Mouse (Mus musculus) forebrain, embryonic 14.5 days (tissue): Measurements from ENCODE around the gene Rdh11. TPM values are rescaled to one million over a fixed set of nuclear protein-coding genes. Genes with fewer than 3 reads are reported as not detected.
"Not testable (repeated sequence)": the region's sequence is repeated elsewhere in the genome, so short reads cannot be mapped to it uniquely, and the experiment has no call there.

ENCODE experiments used
- ATAC-seq: fragments of 200-750 bp; cut with Nextera tagmentation; 2 replicates; pipeline ENCODE4 v1.8.0; 2017; ENCODE audit warnings: mild to moderate bottlenecking, moderate library complexity
- DNase-seq: peaks from one replicate; pipeline ENCODE4 v3.0.0-alpha.2; 2015; ENCODE audit warnings: low spot score
- H3K27ac ChIP-seq: fragments of 300-500 bp; sonication (generic); 2 replicates; pipeline ENCODE4 v1.5.1; 2014; ENCODE audit warnings: low read depth, mild to moderate bottlenecking, control low read depth, low read length, moderate library complexity
- H3K27me3 ChIP-seq: fragments of 300-500 bp; sonication (generic); replicated peaks from 2 replicates; pipeline ENCODE4 v1.6.1; 2014; ENCODE audit warnings: low read length, control low read depth, mixed read lengths; ENCODE audit not compliant: control insufficient read depth, insufficient read depth
- H3K36me3 ChIP-seq: fragments of 300-500 bp; sonication (generic); 2 replicates; pipeline ENCODE4 v1.6.1; 2014; ENCODE audit warnings: low read length, control low read depth; ENCODE audit not compliant: control insufficient read depth, insufficient read depth
- H3K4me1 ChIP-seq: fragments of 300-500 bp; sonication (generic); 2 replicates; pipeline ENCODE4 v1.6.1; 2014; ENCODE audit warnings: antibody characterized with exemption, low read length, control low read depth; ENCODE audit not compliant: control insufficient read depth, insufficient read depth
- H3K4me2 ChIP-seq: fragments of 300-500 bp; sonication (generic); 2 replicates; pipeline ENCODE4 v1.6.1; 2014; ENCODE audit warnings: mild to moderate bottlenecking, control low read depth, low read length
- H3K4me3 ChIP-seq: fragments of 300-500 bp; sonication (generic); 2 replicates; pipeline ENCODE4 v1.5.1; 2014; ENCODE audit warnings: low read depth, low read length, control low read depth
- H3K9ac ChIP-seq: fragments of 300-500 bp; sonication (generic); 2 replicates; pipeline ENCODE4 v1.6.1; 2014; ENCODE audit warnings: mild to moderate bottlenecking, low read length, control low read depth, moderate library complexity
- H3K9me3 ChIP-seq: fragments of 300-500 bp; sonication (generic); replicated peaks from 2 replicates; pipeline ENCODE4 v1.6.1; 2016; ENCODE audit warnings: low read length, control low read depth, mixed read lengths; ENCODE audit not compliant: control insufficient read depth
- WGBS: fragments of 180-500 bp; shearing (Covaris S2); extraction: QIAGEN DNeasy Blood & Tissue Kit; methylation state at CpG from one replicate; pipeline ENCODE4 v1.1.7; 2014; 5-methylcytosine and 5-hydroxymethylcytosine counted together
- polyA plus RNA-seq: library from polyadenylated mRNA; unstranded; fragments of >200 nt; fragmentation: Nextera tagmentation; extraction: Ambion mirVana; gene quantifications from 2 replicates; pipeline ENCODE4 v1.2.1, GENCODE M21; 2014

Gene Rdh11
- polyA plus RNA-seq, 1 experiment from 2014 or later, result 35.9 TPM

- H3K4me1 ChIP-seq, result peaks cover 7% of the 10 kb centered on the region; the same call in 1 of the 2 replicates
- peak overlapping the region; percentile 66 for H3K27ac ChIP-seq
- ATAC-seq (peak; percentile 91), DNase-seq (peak; percentile 91)
- H3K27me3 ChIP-seq, result no peaks in the 10 kb centered on the region
- H3K4me2 ChIP-seq, result peak overlapping the region; percentile 86
- H3K36me3 ChIP-seq, result peaks cover 23% of the 10 kb centered on the region
- WGBS, result under 1% methylated on average over 18 of the region's 18 CpGs
- H3K9ac ChIP-seq, result peak overlapping the region; percentile 78
- H3K9me3 ChIP-seq, result no peaks in the 10 kb centered on the region
- peak overlapping the region; percentile 70 for H3K4me3 ChIP-seq
Measured at GRCm38 (mm10) chr12:79190931-79191673, 991 bp downstream of the Rdh11 start.

DNA sequence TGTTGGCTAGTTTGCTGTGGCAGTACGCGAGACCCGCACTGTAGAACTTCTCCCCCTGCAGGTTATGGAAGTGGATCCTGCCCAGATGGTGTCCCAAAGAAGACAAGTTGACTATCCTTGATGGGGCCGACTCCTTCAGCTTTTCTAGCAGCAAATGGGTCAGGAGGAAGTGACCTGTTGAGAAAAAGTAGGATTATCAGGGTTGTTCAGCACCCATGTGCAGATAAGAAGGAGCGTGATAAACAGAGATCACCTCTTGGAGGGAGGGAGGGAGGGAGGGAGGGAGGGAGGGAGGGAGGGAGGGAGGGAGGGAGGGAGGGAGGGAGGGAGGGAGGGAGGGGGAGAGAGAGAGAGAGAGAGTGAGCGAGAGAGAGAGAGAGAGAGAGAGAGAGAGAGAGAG is 6.9 kb downstream of the Rdh11 start:
- not testable (repeated sequence) for H3K9me3 ChIP-seq, ATAC-seq, H3K9ac ChIP-seq, DNase-seq, H3K27me3 ChIP-seq, H3K4me3 ChIP-seq, H3K27ac ChIP-seq, H3K4me1 ChIP-seq, H3K4me2 ChIP-seq
- 96% methylated on average over 5 of the region's 6 CpGs for WGBS
- H3K36me3 ChIP-seq, result peaks cover 72% of the 10 kb centered on the region

GRCm38 (mm10) chr12:79175998-79176397 is 16.1 kb downstream of the Rdh11 start:
- DNase-seq (no peak), ATAC-seq (no peak)
- Histone ChIP-seq H3K9ac (no peak overlapping the region), H3K36me3 (peaks cover 39% of the 10 kb centered on the region), H3K9me3 (no peaks in the 10 kb centered on the region), H3K4me1 (peaks cover 5% of the 10 kb centered on the region; the same call in 1 of the 2 replicates), H3K27ac (no peak overlapping the region), H3K4me3 (no peak overlapping the region), H3K27me3 (no peaks in the 10 kb centered on the region), H3K4me2 (no peak overlapping the region)
- 93% methylated on average over 5 of the region's 5 CpGs for WGBS

DNA sequence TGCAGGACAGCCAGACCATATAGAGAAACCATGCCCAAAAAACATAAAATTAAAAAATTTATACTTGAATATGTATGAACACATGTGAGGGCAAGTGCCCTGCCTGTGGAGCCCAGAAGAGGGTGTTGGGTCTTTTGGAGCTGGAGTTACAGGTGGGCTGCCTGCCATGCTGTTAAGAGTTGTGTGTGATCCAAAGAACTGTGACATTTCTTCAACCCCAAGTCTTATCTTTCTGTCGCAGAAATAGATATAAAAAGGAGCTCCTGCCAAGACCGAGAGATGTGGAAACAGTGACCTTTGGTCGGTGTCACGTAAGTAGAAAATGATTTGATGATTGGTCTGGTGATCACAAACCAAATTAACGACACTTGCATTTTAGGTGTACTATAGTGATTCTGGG is 18.4 kb downstream of the Rdh11 start:
- Histone ChIP-seq H3K4me1 (peaks cover 5% of the 10 kb centered on the region; the same call in 1 of the 2 replicates), H3K4me2 (no peak overlapping the region), H3K9me3 (no peaks in the 10 kb centered on the region), H3K36me3 (peaks cover 31% of the 10 kb centered on the region), H3K9ac (no peak overlapping the region), H3K27me3 (no peaks in the 10 kb centered on the region), H3K27ac (no peak overlapping the region), H3K4me3 (no peak overlapping the region)
- ATAC-seq, result no peak
- DNase-seq, result no peak
- whole genome bisulfite sequencing, result 85% methylated on average over 5 of the region's 5 CpGs

- Histone ChIP-seq H3K27ac (peak within 1 kb of the TSS; percentile 92), H3K27me3 (no peaks in the 10 kb centered on the region), H3K4me2 (peak within 1 kb of the TSS; percentile 62), H3K9ac (peak within 1 kb of the TSS; percentile 87), H3K9me3 (no peaks in the 10 kb centered on the region), H3K36me3 (peaks cover 25% of the 10 kb centered on the region), H3K4me1 (peaks cover 5% of the 10 kb centered on the region; the same call in 1 of the 2 replicates), H3K4me3 (peak within 1 kb of the TSS; percentile 88)
- under 1% methylated on average over 68 of the region's 73 CpGs for WGBS
- DNase-seq (peak; percentile 93), ATAC-seq (peak; percentile 98)
Measured at GRCm38 (mm10) chr12:79172019-79172941, 19.8 kb downstream of the Rdh11 start, which contains the start of gene Vti1b. Gene Vti1b, minus strand, starts transcription at chr12:79172667.

DNA sequence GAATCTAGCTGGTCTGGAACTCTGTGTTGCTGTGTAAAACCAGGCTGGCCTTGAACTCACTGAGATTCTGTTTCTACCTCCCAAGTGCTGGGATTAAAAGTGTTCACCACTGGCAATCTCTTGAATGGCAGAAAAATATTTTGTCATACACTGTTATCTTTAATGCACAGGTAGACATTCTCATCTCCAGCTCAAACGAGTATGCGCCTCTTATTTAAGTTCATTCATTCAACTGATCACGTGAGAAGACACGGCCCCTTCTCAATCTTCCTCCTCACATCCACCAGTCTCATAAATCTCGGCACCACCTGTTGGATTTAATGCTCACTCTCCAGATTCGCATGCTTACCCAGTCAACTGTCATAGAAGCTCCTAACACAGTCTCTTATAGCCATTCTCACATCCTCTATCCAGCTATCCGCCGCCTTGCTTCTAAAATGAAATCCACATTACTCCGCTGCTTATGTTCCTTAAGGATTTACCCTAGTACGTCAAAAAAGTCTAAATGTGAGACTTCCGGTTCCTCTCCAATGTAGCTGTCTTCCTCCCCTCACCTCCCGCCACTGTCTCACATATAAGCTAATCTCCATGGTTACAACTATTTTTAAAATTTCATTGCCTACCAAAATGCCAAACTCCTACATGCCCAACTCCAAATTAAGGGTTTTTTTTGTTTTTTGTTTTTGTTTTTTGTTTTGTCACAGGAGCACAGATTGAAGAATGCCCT is 20.7 kb downstream of the Rdh11 start:
- no peak for DNase-seq
- Histone ChIP-seq H3K4me3 (peak overlapping the region; percentile 88), H3K27me3 (no peaks in the 10 kb centered on the region), H3K9me3 (no peaks in the 10 kb centered on the region), H3K27ac (no peak overlapping the region), H3K36me3 (peaks cover 18% of the 10 kb centered on the region), H3K9ac (peak overlapping the region; percentile 87), H3K4me1 (peaks cover 5% of the 10 kb centered on the region; the same call in 1 of the 2 replicates), H3K4me2 (peak overlapping the region; percentile 62)
- ATAC-seq, result no peak
- 37% methylated on average over 12 of the region's 12 CpGs for WGBS

DNA sequence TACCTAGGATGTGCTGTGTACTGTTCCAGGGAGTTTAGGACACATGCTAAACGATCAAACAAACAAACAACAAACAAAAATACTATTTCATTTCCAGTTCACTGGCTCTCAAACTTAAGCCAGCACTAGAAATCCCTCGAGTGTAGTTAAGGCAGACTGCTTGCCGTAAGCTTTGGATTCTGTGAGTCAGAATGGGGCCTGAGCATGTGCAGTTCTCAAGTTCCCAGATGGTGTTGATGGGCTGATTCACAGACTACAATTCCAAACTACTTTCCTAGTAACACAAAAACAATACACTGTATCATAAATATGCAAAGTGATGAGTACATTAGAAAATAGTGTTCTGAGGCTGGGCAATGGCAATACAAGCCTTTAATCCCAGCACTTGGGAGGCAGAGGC is 21.7 kb downstream of the Rdh11 start:
- no peak overlapping the region for H3K4me3 ChIP-seq
- H3K27ac ChIP-seq, result no peak overlapping the region
- no peaks in the 10 kb centered on the region for H3K9me3 ChIP-seq
- peaks cover 9% of the 10 kb centered on the region for H3K36me3 ChIP-seq
- no peak overlapping the region for H3K9ac ChIP-seq
- H3K4me2 ChIP-seq, result no peak overlapping the region
- 77% methylated on average over 3 of the region's 3 CpGs for WGBS
- no peak for ATAC-seq
- H3K4me1 ChIP-seq, result peaks cover 5% of the 10 kb centered on the region; the same call in 1 of the 2 replicates
- DNase-seq, result no peak
- H3K27me3 ChIP-seq, result no peaks in the 10 kb centered on the region

GRCm38 (mm10) chr12:79169173-79169572 is 22.9 kb downstream of the Rdh11 start:
- no peak for DNase-seq
- Histone ChIP-seq H3K4me1 (peaks cover 5% of the 10 kb centered on the region; the same call in 1 of the 2 replicates), H3K36me3 (peaks cover 14% of the 10 kb centered on the region; the same call in 1 of the 2 replicates), H3K4me3 (no peak overlapping the region), H3K27ac (no peak overlapping the region), H3K4me2 (no peak overlapping the region), H3K9me3 (no peaks in the 10 kb centered on the region), H3K9ac (no peak overlapping the region), H3K27me3 (no peaks in the 10 kb centered on the region)
- no peak for ATAC-seq
